Mouse (Mus musculus) megakaryocyte, embryonic 14.5 days (primary cell): ENCODE measurements at regions not wholly inside any gene's neighbourhood (a gene's known extent, or its start where the extent isn't known, plus 50 kb on each side); places are given as distances from the start of the nearest gene placed in this dataset.

Source experiments
- FLI1 ChIP-seq: IDR thresholded peaks from 2 replicates; pipeline ENCODE4 v1.6.1; 2012; ENCODE audit warnings: low read length, inconsistent platforms, mixed read lengths
- GATA1 ChIP-seq: IDR thresholded peaks from 3 replicates; pipeline ENCODE4 v1.6.1; 2012; ENCODE audit warnings: mixed read lengths, low read length, inconsistent platforms, borderline replicate concordance

DNA sequence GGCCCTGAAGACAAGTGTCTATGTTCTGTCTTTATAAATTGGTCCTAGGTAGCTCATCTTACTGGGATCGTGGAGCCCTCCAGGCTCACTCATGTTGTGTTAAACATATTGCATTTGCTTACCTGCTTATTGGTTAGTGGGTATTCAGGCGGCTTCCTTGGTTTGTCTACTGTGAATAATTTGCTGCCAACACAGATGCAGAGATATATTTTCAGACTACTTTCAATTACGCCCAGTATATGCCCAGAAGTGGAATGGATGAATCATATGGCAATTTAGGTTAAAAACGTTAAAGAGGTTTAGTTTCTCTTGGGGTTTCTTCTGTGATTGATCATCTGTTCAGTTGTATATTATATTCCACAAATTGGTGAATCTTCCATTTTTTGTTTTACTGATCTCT, 140.4 kb downstream of the Mex3b start:
- no peak for TF ChIP-seq GATA1
- TF ChIP-seq FLI1: no peak
